Mouse (Mus musculus) limb, embryonic 13.5 days (tissue): ENCODE results near the gene Coq6. TPM values are rescaled to one million over a fixed set of nuclear protein-coding genes. Genes with fewer than 3 reads are reported as not detected.

Experiments used
- ATAC-seq: fragments of 200-750 bp; cut with Nextera tagmentation; 2 replicates; pipeline ENCODE4 v1.8.0; 2017; ENCODE audit warnings: low read depth, moderate number of reproducible peaks, moderate TSS enrichment; ENCODE audit not compliant: low FRiP score
- H3K27ac ChIP-seq: fragments of 300-500 bp; sonication (generic); 2 replicates; pipeline ENCODE4 v1.5.1; 2015; ENCODE audit warnings: inconsistent platforms, mild to moderate bottlenecking, moderate library complexity
- H3K27me3 ChIP-seq: fragments of 300-500 bp; sonication (generic); 2 replicates; pipeline ENCODE4 v1.6.1; 2015; ENCODE audit warnings: mild to moderate bottlenecking, inconsistent platforms
- H3K36me3 ChIP-seq: fragments of 300-500 bp; sonication (generic); 2 replicates; pipeline ENCODE4 v1.6.1; 2015; ENCODE audit warnings: inconsistent platforms, mild to moderate bottlenecking, moderate library complexity
- H3K4me1 ChIP-seq: fragments of 300-500 bp; sonication (generic); 2 replicates; pipeline ENCODE4 v1.6.1; 2015; ENCODE audit warnings: inconsistent platforms
- H3K4me2 ChIP-seq: fragments of 300-500 bp; sonication (generic); replicated peaks from 2 replicates; pipeline ENCODE4 v1.6.1; 2015; ENCODE audit warnings: inconsistent platforms, mild to moderate bottlenecking, moderate library complexity
- H3K4me3 ChIP-seq: fragments of 300-500 bp; sonication (generic); 2 replicates; pipeline ENCODE4 v1.5.1; 2015; ENCODE audit warnings: moderate library complexity, mild to moderate bottlenecking, inconsistent platforms
- H3K9ac ChIP-seq: fragments of 300-500 bp; sonication (generic); 2 replicates; pipeline ENCODE4 v1.6.1; 2015; ENCODE audit warnings: mild to moderate bottlenecking, inconsistent platforms
- H3K9me3 ChIP-seq: fragments of 300-500 bp; sonication (generic); 2 replicates; pipeline ENCODE4 v1.6.1; 2016; ENCODE audit warnings: inconsistent platforms
- WGBS: fragments of 180-500 bp; shearing (Covaris S2); methylation state at CpG from one replicate; pipeline ENCODE4 v1.1.7; 2015; 5-methylcytosine and 5-hydroxymethylcytosine counted together
- polyA plus RNA-seq: library from polyadenylated mRNA; unstranded; fragments of >200 nt; fragmentation: Nextera tagmentation; extraction: Ambion mirVana; gene quantifications from 2 replicates; pipeline ENCODE4 v1.2.1, GENCODE M21; 2015

Gene Coq6
- polyA plus RNA-seq, 1 experiment from 2014 or later = 47.4 TPM

GRCm38 (mm10) chr12:84417605-84417922, 56.1 kb downstream of the Coq6 start:
- WGBS = 36% methylated on average over 18 of the region's 18 CpGs
- Histone ChIP-seq H3K27me3 (no peaks in the 10 kb centered on the region), H3K4me1 (peaks cover 5% of the 10 kb centered on the region; the same call in 1 of the 2 replicates), H3K27ac (no peak overlapping the region), H3K4me2 (peak overlapping the region; percentile 78), H3K36me3 (no peaks in the 10 kb centered on the region), H3K9ac (peak overlapping the region; percentile 76), H3K4me3 (peak overlapping the region; percentile 59), H3K9me3 (peaks cover 5% of the 10 kb centered on the region; the same call in 1 of the 2 replicates)
- no peak for ATAC-seq

Other genes with a start within 250 kb of the Coq6 start
- 6.1 and 7.8 TPM in 2 replicates for gene Dnal1, start 247.3 kb upstream of the Coq6 start, polyA plus RNA-seq
- gene Pnma1, start 213.2 kb upstream of the Coq6 start, polyA plus RNA-seq = 1.0 and 1.4 TPM in 2 replicates
- 8.9 and 9.9 TPM in 2 replicates for gene Elmsan1, start 142.8 kb upstream of the Coq6 start, polyA plus RNA-seq
- gene Ptgr2, start 76.4 kb upstream of the Coq6 start, polyA plus RNA-seq = 12.1 and 12.7 TPM in 2 replicates
- 97.3 and 102 TPM in 2 replicates for gene Zfp410, start 44.8 kb upstream of the Coq6 start, polyA plus RNA-seq
- 3.8 and 4.5 TPM in 2 replicates for gene Fam161b, start 176 bp downstream of the Coq6 start, polyA plus RNA-seq
- 10.2 and 11.6 TPM in 2 replicates for gene Entpd5, start 47.4 kb downstream of the Coq6 start, polyA plus RNA-seq
- gene Bbof1, start 47.4 kb downstream of the Coq6 start, polyA plus RNA-seq = 1.0 and 1.3 TPM in 2 replicates
- 27.8 and 27.9 TPM in 2 replicates for gene Rnf113a2, start 55.5 kb downstream of the Coq6 start, polyA plus RNA-seq
- 35.6 and 36.5 TPM in 2 replicates for gene Aldh6a1, start 89.3 kb downstream of the Coq6 start, polyA plus RNA-seq
- 26.8 and 27.5 TPM in 2 replicates for gene Lin52, start 89.8 kb downstream of the Coq6 start, polyA plus RNA-seq
- 0.25 and 0.33 TPM in 2 replicates for gene Vsx2, start 208.1 kb downstream of the Coq6 start, polyA plus RNA-seq